Mouse (Mus musculus) liver, embryonic 14.5 days (tissue): ENCODE measurements at regions not wholly inside any gene's neighbourhood (a gene's known extent, or its start where the extent isn't known, plus 50 kb on each side); places are given as distances from the start of the nearest gene placed in this dataset.

Source experiments
- CTCF ChIP-seq: IDR thresholded peaks from 2 replicates; pipeline ENCODE4 v1.5.1; 2016; ENCODE audit warnings: antibody characterized with exemption, low read depth, control low read depth
- EP300 ChIP-seq: IDR thresholded peaks from 2 replicates; pipeline ENCODE4 v1.6.1; 2016; ENCODE audit warnings: antibody characterized with exemption, low read depth

DNA sequence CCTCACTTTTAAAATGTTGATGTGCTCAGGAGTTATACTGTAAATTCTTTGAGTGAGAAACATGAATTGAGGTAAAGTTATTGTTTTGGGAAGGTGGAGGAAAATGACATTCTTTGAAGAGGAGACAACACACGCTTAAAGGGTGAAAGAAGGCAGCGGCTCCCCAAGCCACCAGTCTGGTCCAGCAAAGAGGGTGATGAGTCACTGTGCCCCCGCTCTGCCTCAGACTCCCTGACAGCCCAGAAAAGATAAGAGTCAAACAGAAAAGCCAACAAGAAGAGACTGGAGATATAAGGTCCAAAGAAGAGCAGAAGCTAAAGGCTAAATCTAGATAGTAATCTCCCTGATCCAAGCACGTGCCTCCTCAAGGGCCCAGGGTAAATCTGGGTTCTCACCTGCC is 288.1 kb upstream of the Irx4 start:
- TF ChIP-seq EP300 (no peak), CTCF (no peak)
